Mouse (Mus musculus): ENCODE data around the gene Ahnak2. TPM values are rescaled to one million over a fixed set of nuclear protein-coding genes. Genes with fewer than 3 reads are reported as not detected.

Gene Ahnak2
- polyA plus RNA-seq (2014; fragmentation: Illumina TruSeq; extraction: RNeasy Lipid Tissue Mini Kit (QIAGEN cat#74804); ENCODE audit: low read depth, low replicate concordance) = 6.4 TPM

DNA sequence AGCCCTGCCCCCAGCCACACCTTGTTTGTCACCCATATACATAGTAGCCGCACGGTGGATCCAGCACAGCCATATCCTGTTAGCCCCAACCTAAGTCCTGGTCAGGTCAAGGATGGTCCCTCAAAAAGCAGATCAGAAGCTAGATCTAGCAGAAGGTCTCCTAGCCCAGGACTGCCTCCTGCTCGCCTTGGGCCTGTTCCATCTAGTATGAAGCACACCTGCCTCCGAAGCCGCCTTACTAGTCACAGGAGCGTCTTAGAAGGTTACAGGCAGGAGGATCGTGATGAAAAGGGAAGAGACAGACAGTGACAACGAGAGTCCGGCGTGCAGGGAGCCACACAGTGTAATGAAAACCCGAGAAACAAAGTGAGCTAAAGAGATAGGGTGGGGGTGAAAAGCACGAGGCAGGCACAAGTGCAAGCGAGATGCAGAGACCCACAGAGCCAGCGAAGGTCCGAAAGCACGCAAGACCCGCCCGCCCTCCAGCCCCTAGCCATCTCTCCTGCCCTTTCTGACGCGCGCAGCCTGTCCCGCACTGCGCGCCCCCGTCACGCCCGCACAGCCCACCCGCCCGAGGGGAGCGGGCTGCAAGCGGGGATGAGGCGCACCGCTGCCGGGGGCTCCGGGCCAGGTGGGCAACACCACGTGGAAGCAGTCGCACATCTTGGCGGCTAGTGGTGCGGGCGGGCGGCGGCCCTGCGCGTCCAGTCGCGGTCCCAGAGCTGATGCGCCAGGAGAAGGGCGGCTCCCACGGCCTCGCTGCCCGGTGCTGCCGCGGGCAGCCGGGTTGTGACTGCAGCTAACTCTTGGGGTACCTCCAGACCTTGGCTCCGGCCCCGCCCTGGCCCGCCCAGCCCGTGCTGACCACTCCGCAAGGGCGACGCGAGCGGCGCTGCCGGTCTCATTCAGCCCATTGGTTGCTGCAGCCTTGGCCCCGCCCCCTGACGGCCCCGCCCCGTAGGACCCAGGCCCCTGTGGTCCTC is at the start of gene Ahnak2:
Ahnak2 (minus strand) TSS at position 794 of the 983 bp plus-strand sequence.

DNA sequence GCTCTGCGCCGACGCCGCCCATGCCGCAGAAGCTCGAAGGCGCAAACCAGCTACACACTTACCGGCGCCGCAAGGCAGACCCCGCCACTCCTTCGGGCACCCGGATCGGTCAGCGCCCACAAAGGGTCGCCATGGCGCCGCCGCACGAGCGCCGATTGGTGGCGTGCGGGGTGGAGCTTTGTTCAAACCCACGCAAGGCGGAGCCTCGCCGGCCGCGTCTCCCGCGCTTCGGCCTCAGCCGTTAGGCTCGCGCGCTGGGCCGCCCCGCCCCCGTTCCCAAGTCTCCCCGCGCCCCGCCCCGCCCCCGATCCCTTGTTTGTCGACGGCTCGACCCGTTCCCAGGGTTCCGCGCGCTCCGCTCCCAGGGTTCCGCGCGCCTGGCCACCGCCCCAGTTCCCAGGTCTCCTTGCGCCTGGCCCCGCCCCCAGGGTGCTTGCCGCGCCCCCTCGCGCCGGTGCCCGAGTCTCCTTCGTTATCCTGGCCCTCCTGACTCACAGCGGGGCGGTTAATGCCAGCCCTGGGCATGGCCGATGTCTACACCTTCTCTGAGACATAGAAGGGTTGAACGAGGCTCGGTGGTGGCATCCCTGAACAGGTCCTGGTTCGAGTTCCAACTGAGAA is 26.9 kb upstream of the Ahnak2 start, which contains the start of gene Cdca4:
Cdca4 (minus strand) TSS at position 180 of the 621 bp plus-strand sequence.

DNA sequence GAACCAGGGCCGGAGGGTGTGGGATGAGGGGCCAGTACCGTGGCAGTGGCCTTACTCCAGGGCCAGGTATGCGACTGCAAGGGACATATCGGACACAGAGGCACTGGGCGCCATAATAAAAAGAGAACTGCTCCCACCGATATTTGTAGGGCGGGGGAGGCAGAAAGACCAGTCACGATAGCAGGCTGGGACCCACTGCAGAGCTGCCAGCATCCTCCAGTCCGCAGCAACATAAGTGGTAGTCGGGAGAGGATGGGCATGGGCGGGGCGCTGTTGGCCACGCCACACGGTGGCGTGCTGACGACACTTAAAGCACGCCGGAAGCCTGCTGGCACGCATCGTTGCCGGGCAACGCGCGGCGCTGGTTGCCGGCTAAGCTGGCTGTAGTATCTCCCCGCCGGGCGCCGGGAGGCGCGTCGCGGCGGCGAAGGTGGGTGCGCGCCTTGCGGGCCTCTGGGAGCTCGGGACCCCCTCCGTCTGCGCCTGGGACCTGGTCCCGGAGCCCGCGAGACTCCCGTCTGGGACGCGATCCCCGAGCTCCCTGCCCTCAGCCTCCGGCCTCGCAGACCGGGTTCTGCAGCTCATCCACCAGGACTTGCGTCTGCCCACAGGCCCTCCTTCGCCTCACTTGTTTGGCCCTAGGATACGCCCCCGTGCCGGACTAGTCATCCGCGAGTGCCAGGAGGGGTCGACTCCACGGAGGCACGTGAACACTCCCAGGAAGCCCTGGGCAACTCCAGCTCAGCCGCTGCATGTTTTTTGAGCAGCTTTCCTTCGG is 6.3 kb upstream of the Ahnak2 start, which contains the start of gene Clba1:
Clba1 (plus strand) TSS at position 351 of the 778 bp plus-strand sequence.

DNA sequence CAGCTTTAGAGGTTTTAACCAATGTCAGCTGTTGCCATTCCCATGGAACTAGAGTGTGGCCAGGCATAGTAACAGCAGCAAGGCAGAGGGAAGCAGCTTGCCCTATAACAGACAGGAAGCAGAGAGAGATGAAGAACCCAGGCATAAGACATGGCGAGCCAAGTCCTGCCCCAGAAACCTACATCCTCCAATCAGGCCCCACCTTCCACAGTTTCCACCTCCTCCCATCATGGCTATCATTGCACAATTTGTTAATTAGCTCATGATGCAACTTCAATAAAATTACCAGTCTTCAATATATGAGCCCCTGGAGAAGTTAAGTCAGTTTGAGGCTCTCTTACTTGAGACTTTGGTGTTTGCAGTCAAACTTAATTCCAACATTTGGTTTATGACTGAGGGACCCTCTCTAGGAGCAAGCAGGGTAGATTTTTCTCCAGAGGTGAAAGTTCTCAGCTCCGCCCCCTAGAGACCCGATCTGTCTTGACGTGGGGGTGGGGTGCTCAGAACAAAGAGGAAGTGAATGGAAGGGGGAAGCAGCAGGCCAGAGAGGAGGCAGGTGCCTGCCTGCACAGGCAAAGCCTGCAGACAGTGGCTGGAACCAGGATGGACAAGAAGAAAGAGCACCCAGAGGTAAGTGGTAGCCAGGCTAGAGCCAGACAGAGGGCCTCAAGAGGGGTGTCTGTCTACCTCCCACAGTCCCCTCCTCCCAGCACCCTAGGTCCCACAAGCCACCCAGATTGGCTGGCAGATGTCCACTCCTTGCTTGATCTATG is 42.1 kb downstream of the Ahnak2 start, which contains the start of gene Pld4:
Pld4 (plus strand) TSS at position 502 of the 773 bp plus-strand sequence.

Other genes starting within 250 kb of the Ahnak2 start
- 25.2 TPM for gene Inf2, start 213.9 kb downstream of the Ahnak2 start, polyA plus RNA-seq (2014; fragmentation: Illumina TruSeq; extraction: RNeasy Lipid Tissue Mini Kit (QIAGEN cat#74804); ENCODE audit: low read depth, low replicate concordance)
- 7.7 TPM for gene Adssl1, start 182.6 kb downstream of the Ahnak2 start, polyA plus RNA-seq (2014; fragmentation: Illumina TruSeq; extraction: RNeasy Lipid Tissue Mini Kit (QIAGEN cat#74804); ENCODE audit: low read depth, low replicate concordance)
- gene Siva1, start 158.0 kb downstream of the Ahnak2 start, polyA plus RNA-seq (2014; fragmentation: Illumina TruSeq; extraction: RNeasy Lipid Tissue Mini Kit (QIAGEN cat#74804); ENCODE audit: low read depth, low replicate concordance) = 23.4 TPM
- 87.7 TPM for gene Akt1, start 127.8 kb downstream of the Ahnak2 start, polyA plus RNA-seq (2014; fragmentation: Illumina TruSeq; extraction: RNeasy Lipid Tissue Mini Kit (QIAGEN cat#74804); ENCODE audit: low read depth, low replicate concordance)
- gene Zbtb42, start 123.8 kb downstream of the Ahnak2 start, polyA plus RNA-seq (2014; fragmentation: Illumina TruSeq; extraction: RNeasy Lipid Tissue Mini Kit (QIAGEN cat#74804); ENCODE audit: low read depth, low replicate concordance) = 5.8 TPM
- gene Cep170b, start 82.2 kb downstream of the Ahnak2 start, polyA plus RNA-seq (2014; fragmentation: Illumina TruSeq; extraction: RNeasy Lipid Tissue Mini Kit (QIAGEN cat#74804); ENCODE audit: low read depth, low replicate concordance) = 34.5 TPM
- gene Pld4, start 42.0 kb downstream of the Ahnak2 start, polyA plus RNA-seq (2014; fragmentation: Illumina TruSeq; extraction: RNeasy Lipid Tissue Mini Kit (QIAGEN cat#74804); ENCODE audit: low read depth, low replicate concordance) = 35.6 TPM
- 8.9 TPM for gene Clba1, start 6.3 kb upstream of the Ahnak2 start, polyA plus RNA-seq (2014; fragmentation: Illumina TruSeq; extraction: RNeasy Lipid Tissue Mini Kit (QIAGEN cat#74804); ENCODE audit: low read depth, low replicate concordance)
- 10.8 TPM for gene Cdca4, start 26.8 kb upstream of the Ahnak2 start, polyA plus RNA-seq (2014; fragmentation: Illumina TruSeq; extraction: RNeasy Lipid Tissue Mini Kit (QIAGEN cat#74804); ENCODE audit: low read depth, low replicate concordance)
- 2.7 TPM for gene Gpr132, start 65.6 kb upstream of the Ahnak2 start, polyA plus RNA-seq (2014; fragmentation: Illumina TruSeq; extraction: RNeasy Lipid Tissue Mini Kit (QIAGEN cat#74804); ENCODE audit: low read depth, low replicate concordance)
- gene Jag2, start 127.1 kb upstream of the Ahnak2 start, polyA plus RNA-seq (2014; fragmentation: Illumina TruSeq; extraction: RNeasy Lipid Tissue Mini Kit (QIAGEN cat#74804); ENCODE audit: low read depth, low replicate concordance) = 19.9 TPM
- gene Nudt14, start 139.5 kb upstream of the Ahnak2 start, polyA plus RNA-seq (2014; fragmentation: Illumina TruSeq; extraction: RNeasy Lipid Tissue Mini Kit (QIAGEN cat#74804); ENCODE audit: low read depth, low replicate concordance) = 29.2 TPM
- gene Btbd6, start 173.8 kb upstream of the Ahnak2 start, polyA plus RNA-seq (2014; fragmentation: Illumina TruSeq; extraction: RNeasy Lipid Tissue Mini Kit (QIAGEN cat#74804); ENCODE audit: low read depth, low replicate concordance) = 15.8 TPM
- 61.8 TPM for gene Brf1, start 198.0 kb upstream of the Ahnak2 start, polyA plus RNA-seq (2014; fragmentation: Illumina TruSeq; extraction: RNeasy Lipid Tissue Mini Kit (QIAGEN cat#74804); ENCODE audit: low read depth, low replicate concordance)
- gene Pacs2, start 211.9 kb upstream of the Ahnak2 start, polyA plus RNA-seq (2014; fragmentation: Illumina TruSeq; extraction: RNeasy Lipid Tissue Mini Kit (QIAGEN cat#74804); ENCODE audit: low read depth, low replicate concordance) = 30.2 TPM